Mouse (Mus musculus) erythroblast, embryonic 14.5 days (primary cell): Measurements from ENCODE around the gene Prrt1.

Source experiments
- GATA1 ChIP-seq: IDR thresholded peaks from 2 replicates; pipeline ENCODE4 v1.6.1; 2012; ENCODE audit warnings: low read length, inconsistent platforms, mixed read lengths
- TAL1 ChIP-seq: IDR thresholded peaks from 3 replicates; pipeline ENCODE4 v1.6.1; 2012; ENCODE audit warnings: low read length, inconsistent platforms, mixed read lengths

- TF ChIP-seq TAL1: no peak
- TF ChIP-seq GATA1: no peak
These were observed 13.5 kb upstream of the Prrt1 start, which contains the start of gene Egfl8 for GRCm38 (mm10) chr17:34615871-34616270.
